Mouse (Mus musculus): ENCODE measurements around the gene Lhx9.
A peak's percentile ranks its signal among the peaks of the same experiment; 100 is the strongest.

Gene Lhx9

GRCm38 (mm10) chr1:138848511-138849109, at the start of gene Lhx9:
Gene Lhx9, minus strand, starts transcription at chr1:138848577.
- DNase-seq (ENCODE audit: low read depth, low spot score), result no peak

- no peak for DNase-seq (ENCODE audit: low read depth, low spot score)
Measured at GRCm38 (mm10) chr1:138896088-138896487, 47.7 kb upstream of the Lhx9 start.

DNA sequence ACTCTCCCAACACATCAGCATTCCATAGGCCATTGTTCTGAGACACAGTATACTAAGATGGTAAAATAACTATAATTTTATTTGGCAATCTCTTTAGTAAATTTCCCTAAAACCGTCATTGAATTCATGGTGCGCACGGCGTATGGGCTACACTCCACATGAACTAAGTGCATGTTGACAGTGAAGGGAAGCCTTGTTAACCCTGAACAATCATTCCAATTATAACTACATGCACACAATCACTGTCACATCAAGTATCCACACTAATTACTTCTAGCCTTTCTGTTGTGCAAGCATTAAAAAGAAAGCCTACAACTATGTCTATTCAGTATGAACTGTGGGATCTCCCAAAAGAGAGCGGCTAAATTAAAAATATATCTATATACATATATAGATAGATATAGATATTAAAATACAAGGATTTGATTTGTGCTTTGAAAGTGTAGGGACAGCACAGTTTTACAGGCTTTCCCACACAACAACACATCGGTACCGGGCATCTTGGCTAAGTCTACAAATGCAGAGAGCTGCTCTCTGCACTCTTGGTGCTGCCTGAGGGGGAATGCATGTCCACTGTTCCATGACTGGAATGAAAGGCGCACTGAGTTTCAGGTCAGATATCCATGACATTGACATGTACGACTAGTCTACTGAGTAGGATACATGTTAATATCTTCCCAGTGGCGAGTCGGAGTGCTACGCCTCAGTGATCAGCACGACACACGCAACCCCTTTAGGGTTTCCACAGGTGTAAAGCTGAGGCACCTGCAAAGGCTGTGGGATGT, 29.3 kb upstream of the Lhx9 start:
- no peak for DNase-seq (ENCODE audit: low read depth, low spot score)

- DNase-seq (ENCODE audit: low read depth, low spot score), result no peak
Measured at GRCm38 (mm10) chr1:138876371-138877045, 28.1 kb upstream of the Lhx9 start.

DNA sequence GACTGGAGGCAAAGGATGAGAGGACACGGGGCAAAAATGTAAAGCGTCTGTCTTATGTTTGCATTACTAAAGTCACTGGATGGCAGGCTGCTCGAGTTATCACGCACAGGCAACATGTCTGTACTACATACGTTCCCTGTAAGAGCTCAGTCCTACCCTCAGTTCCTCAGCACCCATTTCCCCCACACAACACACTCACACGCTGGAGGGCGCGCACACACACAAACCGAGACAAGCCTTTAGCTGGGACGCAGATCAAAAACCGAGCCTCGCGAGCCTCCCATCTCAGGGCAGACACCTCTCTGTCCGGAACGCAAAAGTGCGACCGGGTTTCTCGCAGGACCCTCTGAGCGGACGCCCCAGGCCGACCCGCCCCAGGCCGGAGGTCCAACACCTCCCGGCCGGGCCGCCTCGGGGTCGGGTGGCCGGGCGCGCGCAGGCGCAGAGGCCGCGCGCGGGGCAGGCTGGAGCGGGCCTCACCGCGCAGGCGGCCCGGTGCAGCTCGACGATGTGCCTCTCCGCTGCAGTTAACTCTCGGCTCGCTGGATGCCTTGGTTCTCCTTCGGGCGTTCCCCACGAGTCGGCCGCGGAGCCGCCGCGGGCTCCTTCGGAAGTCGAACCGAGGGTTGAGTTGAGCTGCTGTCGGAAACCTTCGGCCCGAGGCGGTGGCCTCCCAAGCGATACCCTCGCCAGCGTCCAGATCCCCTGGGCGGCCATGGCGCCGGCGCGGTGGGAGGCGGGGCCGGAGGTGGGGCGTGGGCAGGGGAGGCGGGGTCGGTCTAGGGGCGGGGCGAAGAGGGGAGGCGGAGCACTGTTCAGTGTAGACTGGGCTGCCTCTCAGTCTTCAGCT, 7.9 kb upstream of the Lhx9 start, which contains the start of gene 2310009B15Rik:
Gene 2310009B15Rik, minus strand, starts transcription at position 752 of the 850 bp plus-strand sequence.
- peak; percentile 90 for DNase-seq (ENCODE audit: low read depth, low spot score)

DNA sequence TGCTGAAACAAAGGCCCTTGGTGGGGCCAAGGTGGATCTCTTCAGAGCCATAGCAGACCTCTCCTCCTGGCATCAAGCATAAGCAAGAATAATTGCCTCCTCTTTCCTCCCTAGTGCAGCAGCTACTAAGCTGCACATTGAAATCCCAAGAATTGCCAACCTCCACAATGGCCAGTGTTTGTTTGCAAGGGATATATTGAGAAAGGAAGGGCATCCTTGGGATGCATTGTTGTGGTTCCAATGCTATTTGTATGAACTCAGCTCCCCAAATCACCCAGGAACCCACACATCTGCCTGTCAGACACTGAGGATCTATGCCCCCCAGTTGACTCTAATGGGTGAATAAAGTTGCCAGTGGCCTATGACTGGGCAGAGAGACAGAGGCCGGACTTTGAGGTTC, 2.4 kb upstream of the Lhx9 start:
- DNase-seq (ENCODE audit: low read depth, low spot score), result no peak

DNA sequence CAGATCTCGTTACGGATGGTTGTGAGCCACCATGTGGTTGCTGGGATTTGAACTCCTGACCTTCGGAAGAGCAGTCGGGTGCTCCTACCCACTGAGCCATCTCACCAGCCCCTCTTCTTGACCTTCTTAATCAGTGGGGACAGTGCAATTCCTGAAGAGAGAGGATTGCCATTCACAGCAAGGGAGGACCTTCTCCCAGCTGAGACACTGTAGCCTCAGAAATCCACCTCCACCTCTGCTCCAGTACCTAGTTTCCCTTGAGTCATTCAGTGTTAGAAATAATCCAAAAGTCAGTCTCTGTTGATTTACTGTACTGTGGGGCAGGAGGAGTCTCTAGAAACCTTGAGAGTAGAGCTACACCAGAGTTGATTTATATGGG, 1.8 kb upstream of the Lhx9 start:
- no peak for DNase-seq (ENCODE audit: low read depth, low spot score)

DNA sequence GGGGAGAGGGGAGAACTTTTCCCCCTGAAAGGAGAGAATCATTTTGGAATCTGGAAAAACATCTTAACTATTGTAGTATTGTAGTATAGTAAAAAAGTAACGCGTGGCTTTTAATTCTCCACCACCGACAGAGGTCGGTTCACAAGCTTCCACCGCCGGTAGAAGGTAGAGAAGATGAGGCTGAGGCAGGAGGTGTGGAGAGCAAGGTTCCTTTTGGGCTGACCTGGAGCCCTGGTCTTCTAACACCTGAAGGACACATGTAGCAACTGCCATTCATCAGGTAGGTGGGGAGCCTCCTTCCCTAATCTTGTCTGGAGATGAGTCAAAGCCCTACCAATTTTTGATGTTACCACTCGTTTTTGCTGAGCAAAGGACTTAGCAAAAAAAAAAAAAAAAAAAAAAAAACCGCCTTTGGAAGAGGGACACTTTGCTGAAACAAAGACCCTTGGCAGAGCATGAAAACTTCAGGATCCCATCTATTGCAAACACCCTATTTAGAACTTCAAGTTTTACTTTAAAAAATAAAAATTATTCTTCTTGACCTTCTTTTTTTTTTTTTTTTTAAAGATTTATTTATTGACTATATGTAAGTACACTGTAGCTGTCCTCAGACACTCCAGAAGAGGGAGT, 1.3 kb upstream of the Lhx9 start:
- no peak for DNase-seq (ENCODE audit: low read depth, low spot score)

- no peak for DNase-seq (ENCODE audit: low read depth, low spot score)
Measured at GRCm38 (mm10) chr1:138848026-138848425, 351 bp downstream of the Lhx9 start.

DNA sequence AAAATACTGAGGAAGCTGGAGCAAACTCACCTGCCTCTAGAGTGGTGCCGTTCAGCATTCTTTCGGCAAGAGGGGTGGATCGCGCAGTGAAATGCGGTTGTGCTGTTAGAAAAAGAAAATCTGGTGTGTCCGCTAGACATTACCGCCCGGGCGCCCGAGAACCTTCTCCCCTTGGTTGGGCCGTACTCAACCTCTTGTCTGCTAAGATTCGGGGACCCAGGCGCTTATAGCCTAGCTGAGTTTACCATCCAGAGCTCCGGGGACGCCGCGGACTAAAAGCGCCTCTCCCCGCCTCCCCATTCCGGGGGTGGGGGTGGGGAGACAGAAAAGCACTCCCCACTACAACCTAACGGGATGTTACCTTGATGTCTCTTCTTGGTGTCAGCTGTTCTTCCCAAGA, 1.2 kb downstream of the Lhx9 start:
- no peak for DNase-seq (ENCODE audit: low read depth, low spot score)

- DNase-seq (ENCODE audit: low read depth, low spot score), result no peak
Measured at GRCm38 (mm10) chr1:138846581-138846980, 1.8 kb downstream of the Lhx9 start.

DNA sequence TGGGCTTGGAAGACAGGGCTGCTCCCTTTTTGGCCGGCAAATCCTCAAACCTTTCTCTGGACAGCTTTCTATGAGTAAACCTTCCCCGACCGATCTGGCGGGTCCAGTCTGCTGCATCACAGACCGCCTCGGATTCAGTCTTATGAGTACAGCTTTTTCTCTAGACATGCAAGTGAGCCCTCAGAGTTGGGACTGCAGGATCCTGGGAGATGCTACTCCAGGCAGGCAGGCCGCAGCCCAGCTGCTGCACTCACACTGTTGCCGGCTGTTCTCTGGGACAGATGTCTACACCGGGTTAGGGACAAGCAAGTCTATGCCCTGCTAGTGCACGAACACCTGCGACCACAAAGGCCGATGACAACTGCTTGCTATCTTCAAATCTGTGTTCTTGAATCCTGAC, 2.2 kb downstream of the Lhx9 start:
- DNase-seq (ENCODE audit: low read depth, low spot score), result no peak

- no peak for DNase-seq (ENCODE audit: low read depth, low spot score)
Measured at GRCm38 (mm10) chr1:138845481-138845880, 2.9 kb downstream of the Lhx9 start.

GRCm38 (mm10) chr1:138844166-138844565, 4.2 kb downstream of the Lhx9 start:
- no peak for DNase-seq (ENCODE audit: low read depth, low spot score)

DNA sequence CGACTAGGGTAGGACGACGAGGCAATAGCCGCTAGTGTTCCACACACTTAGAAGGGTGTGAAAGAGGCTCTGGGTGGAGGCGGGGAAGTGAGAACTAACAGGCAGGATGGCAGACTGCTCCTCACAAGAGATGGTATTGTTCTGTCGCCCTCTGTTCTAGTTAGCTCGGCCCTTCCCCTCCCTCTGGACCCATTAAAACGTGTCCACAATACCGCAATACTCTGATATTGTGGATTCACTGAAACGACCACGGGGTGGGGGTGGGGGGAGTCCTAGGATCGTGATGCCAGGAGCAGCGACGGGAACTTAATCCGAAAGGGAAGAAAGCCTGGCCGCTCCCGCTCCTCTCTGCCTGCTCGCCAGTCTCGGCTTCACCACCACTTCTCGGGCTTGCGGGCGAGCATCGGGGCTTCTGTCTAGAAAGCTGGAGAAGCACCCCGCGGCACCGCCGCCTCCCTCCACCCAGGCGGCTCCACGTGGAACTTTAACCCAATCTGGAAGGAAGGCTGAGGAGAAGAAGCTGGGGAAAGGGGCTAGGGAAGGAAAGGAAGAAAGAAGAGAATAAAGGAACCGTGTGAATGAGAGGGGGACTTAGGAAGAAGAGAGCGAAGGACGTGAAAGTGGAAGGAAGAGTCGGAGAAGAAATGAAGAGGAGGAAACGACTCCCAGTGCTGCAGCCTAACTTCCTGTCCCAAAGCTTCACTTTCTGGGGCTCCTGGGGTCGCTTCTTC, 4.9 kb downstream of the Lhx9 start:
- DNase-seq (ENCODE audit: low read depth, low spot score), result peak; percentile 73

GRCm38 (mm10) chr1:138842756-138843155, 5.6 kb downstream of the Lhx9 start:
- DNase-seq (ENCODE audit: low read depth, low spot score), result no peak

- peak; percentile 32 for DNase-seq (ENCODE audit: low read depth, low spot score)
Measured at GRCm38 (mm10) chr1:138842315-138842714, 6.1 kb downstream of the Lhx9 start.

DNA sequence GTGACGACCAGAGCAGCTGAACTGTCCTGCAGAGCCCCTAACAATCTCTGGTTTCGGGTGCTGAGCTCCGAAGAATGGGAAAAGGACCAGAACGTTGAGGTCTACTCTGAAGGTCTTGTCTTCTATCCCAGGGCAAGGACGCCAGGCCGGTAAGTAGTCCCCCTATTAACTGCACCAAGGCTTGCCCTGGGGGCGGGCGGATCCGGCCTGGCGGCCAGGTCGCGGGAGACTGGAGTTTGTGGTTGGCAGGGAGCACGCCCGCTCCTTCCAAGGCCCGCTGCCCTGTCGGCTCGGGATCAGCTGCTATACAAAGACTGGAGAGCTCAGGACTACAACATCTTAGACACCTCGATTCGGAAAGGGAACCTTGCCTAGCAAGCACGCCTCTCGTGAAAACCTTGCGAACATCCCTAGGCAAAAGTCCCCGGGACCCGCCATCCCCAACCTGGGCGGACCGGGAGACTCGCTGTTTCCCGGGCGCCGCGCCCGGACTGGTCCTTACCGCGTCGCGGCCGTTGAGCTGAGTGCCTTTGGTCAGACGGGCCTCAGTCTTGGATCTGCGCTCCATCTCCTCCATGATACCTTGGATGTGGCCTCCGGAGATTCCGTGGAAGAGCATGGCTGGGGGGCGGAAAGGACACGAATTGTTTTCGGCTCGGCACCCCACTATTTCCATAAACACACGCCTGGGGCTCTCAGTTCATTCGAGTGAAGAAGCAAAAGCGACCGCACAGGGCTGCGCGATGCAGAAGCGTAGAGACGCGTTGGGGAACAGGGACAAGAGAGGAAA, 6.9 kb downstream of the Lhx9 start:
- DNase-seq (ENCODE audit: low read depth, low spot score), result peak; percentile 37

DNA sequence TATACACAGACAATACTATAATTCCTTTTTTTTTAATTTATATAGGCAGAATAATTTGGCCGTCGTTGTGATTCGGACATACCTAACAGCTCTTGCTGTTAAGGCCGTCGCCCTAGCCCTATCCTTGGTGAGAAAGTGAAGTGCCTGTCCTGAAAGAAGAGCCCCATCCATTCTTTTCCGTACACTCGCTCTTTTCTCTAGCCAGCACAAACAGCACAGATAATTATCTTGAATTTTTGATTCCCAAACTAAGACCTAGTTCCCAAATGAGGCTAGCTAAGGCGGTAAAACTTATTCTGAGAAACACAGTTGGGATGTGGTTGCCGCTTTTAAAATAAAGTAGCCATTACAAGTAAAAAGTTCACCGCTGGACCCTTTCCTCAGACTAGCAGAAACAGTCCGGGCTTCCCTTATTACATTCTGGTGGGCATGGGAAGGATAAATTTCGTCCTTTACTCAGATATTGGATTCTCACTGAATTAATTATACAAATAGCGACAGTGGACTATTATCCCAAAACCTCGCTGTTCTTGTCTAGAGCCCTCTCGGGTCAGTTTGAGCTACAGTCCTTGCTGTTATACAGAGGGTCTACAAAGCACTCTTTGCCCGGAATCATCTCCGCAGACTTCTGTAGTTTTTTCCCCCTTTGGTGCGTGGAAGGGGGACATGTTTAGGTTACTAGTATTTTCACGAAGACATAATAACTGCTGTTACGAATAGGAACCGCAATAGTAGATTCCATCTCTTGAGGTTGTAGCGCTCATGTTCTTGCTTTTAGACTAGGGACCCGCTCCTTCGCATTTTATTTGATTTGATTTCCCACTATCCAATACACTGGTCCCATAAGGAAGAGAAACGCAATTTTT, 7.7 kb downstream of the Lhx9 start:
- no peak for DNase-seq (ENCODE audit: low read depth, low spot score)

All from A20 (cell line).